17 mouse cellular contexts compared by ENCODE assay signal in the genomic region with DNA sequence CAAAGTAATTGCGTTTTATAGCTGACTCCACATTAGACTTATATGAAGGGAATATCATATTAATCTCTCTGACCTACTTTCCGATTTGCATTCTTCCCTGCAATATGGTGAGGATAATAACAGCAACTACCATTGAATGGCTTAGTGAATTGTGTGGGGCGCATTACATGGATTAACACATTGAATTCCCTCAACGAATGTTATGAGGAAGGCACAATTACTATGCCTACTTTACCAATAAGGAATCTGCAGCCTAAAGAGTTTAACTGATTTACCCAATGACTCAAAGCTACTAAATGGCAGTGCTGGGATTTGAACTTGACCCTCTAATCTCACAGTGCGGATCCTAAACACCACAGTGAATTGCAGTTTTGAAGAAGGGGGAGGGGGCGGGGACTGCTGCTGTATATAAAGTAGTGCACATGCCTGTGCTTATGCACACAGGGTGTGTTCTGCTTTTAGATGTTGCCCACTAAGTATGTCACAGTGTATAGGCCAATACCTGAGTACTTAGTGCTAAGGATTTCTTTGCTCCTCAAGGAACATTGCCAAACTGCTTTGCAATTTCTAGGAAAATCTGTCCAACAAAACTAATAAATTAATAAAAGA.
DNase-seq lines count a peak whose midpoint lies in the region; ATAC-seq and TF ChIP-seq lines count a peak whose summit lies in the region.
"Had no signal": no experiment of that assay in that cellular context is flagged by ENCODE, and none has a peak within 500 bp of the region (broad histone marks: within the 10 kb centered on the region; RNA-seq: fewer than 3 reads in every experiment).

No protein-coding gene starts in this region.

- no peaks in the 10 kb centered on the region for H3K9me3 ChIP-seq in hindbrain, embryonic 14.5 days (ENCODE audit: control insufficient read depth, low read length)
- H3K9me3 ChIP-seq in hindbrain, embryonic 11.5 days (ENCODE audit: control insufficient read depth, low read length), result no peaks in the 10 kb centered on the region
- H3K9me3 ChIP-seq: embryonic facial prominence, embryonic 12.5 days; forebrain, embryonic 15.5 days; G1E had no signal

- no peak for DNase-seq in hindbrain, embryonic 14.5 days (ENCODE audit: low spot score)
- DNase-seq in hindbrain, embryonic 11.5 days (ENCODE audit: low spot score), result no peak
- DNase-seq in layer of hippocampus, adult 2 months (ENCODE audit: low spot score in 2 of 2), result no peak
- DNase-seq in layer of hippocampus, adult 18-20 months (ENCODE audit: low spot score in 2 of 2), result no peak
- peak; percentile 46 for DNase-seq in Muller cell, postnatal 12 days (ENCODE audit: inconsistent ontology term)
- peak; percentile 78 for DNase-seq in retina, postnatal 1 day
- DNase-seq in spleen, postnatal 10 days (ENCODE audit: low spot score in 2 of 2), result no peak
- DNase-seq: adrenal gland, postnatal 14 days; B cell, adult 2 months; cerebellum, adult 11-12 months; cerebellum, adult 9-10 months; cerebellum, postnatal 25 days; heart, adult 11 months had no signal

- ATAC-seq in hindbrain, embryonic 14.5 days (ENCODE audit: low FRiP score), result peak; percentile 51
- no peak for ATAC-seq in hindbrain, embryonic 11.5 days (ENCODE audit: low FRiP score)
- ATAC-seq: CD4-positive, CD25-positive, alpha-beta regulatory T cell, adult 4 months had no signal

- 89% methylated on average over 6 of the region's 6 CpGs for WGBS in hindbrain, embryonic 14.5 days
- WGBS in hindbrain, embryonic 11.5 days, result 91% methylated on average over 6 of the region's 6 CpGs

- no peak overlapping the region for H3K9ac ChIP-seq in hindbrain, embryonic 14.5 days
- H3K9ac ChIP-seq in hindbrain, embryonic 11.5 days (ENCODE audit: low read depth, low read length), result no peak overlapping the region
- H3K9ac ChIP-seq: embryonic facial prominence, embryonic 12.5 days; forebrain, embryonic 15.5 days had no signal

- no peaks in the 10 kb centered on the region for H3K27me3 ChIP-seq in hindbrain, embryonic 14.5 days (ENCODE audit: control insufficient read depth, insufficient read depth, low read length)
- no peaks in the 10 kb centered on the region for H3K27me3 ChIP-seq in hindbrain, embryonic 11.5 days (ENCODE audit: control insufficient read depth, insufficient read depth, low read length)
- H3K27me3 ChIP-seq: embryonic facial prominence, embryonic 12.5 days; forebrain, embryonic 15.5 days had no signal

- no peaks in the 10 kb centered on the region for H3K4me1 ChIP-seq in hindbrain, embryonic 14.5 days (replicated peaks; ENCODE audit: control insufficient read depth, insufficient read depth, low read length)
- no peaks in the 10 kb centered on the region for H3K4me1 ChIP-seq in hindbrain, embryonic 11.5 days (replicated peaks; ENCODE audit: control insufficient read depth, insufficient read depth, low read length)
- H3K4me1 ChIP-seq: embryonic facial prominence, embryonic 12.5 days had no signal

- H3K36me3 ChIP-seq in hindbrain, embryonic 14.5 days (replicated peaks; ENCODE audit: control insufficient read depth, insufficient read depth), result no peaks in the 10 kb centered on the region
- H3K36me3 ChIP-seq in hindbrain, embryonic 11.5 days (ENCODE audit: control insufficient read depth, insufficient read depth, low read length), result no peaks in the 10 kb centered on the region
- H3K36me3 ChIP-seq: embryonic facial prominence, embryonic 12.5 days; forebrain, embryonic 15.5 days; G1E had no signal

- no peak overlapping the region for H3K27ac ChIP-seq in hindbrain, embryonic 14.5 days
- no peak overlapping the region for H3K27ac ChIP-seq in hindbrain, embryonic 11.5 days (ENCODE audit: low read depth, low read length)
- peak overlapping the region; percentile 84 for H3K27ac ChIP-seq in layer of hippocampus, adult 2 months
- H3K27ac ChIP-seq: embryonic facial prominence, embryonic 12.5 days had no signal

- H3K4me2 ChIP-seq in hindbrain, embryonic 14.5 days (replicated peaks), result no peak overlapping the region
- no peak overlapping the region for H3K4me2 ChIP-seq in hindbrain, embryonic 11.5 days (replicated peaks; ENCODE audit: low read depth, low read length)
- H3K4me2 ChIP-seq: embryonic facial prominence, embryonic 12.5 days; forebrain, embryonic 15.5 days had no signal

- no peak overlapping the region for H3K4me3 ChIP-seq in hindbrain, embryonic 14.5 days (replicated peaks; ENCODE audit: low read length)
- H3K4me3 ChIP-seq in hindbrain, embryonic 11.5 days (ENCODE audit: low read depth, low read length), result no peak overlapping the region
- no peak overlapping the region for H3K4me3 ChIP-seq in layer of hippocampus, adult 2 months
- H3K4me3 ChIP-seq: embryonic facial prominence, embryonic 12.5 days; forebrain, embryonic 15.5 days had no signal

- no peak for TF ChIP-seq CTCF in layer of hippocampus, adult 2 months (conservative IDR thresholded peaks at IDR 0.05)

Comparison
In these comparisons a context has a peak if more than half of its experiments do, and no peak if none do; other contexts are left out.
1. DNase-seq: peak in Muller cell, postnatal 12 days (single experiment) and retina, postnatal 1 day (single experiment); none in hindbrain, embryonic 14.5 days (single experiment), hindbrain, embryonic 11.5 days (single experiment), layer of hippocampus, adult 2 months (0 of 2), layer of hippocampus, adult 18-20 months (0 of 2) and spleen, postnatal 10 days (0 of 2).